Mouse (Mus musculus) ovary, postnatal 10 days (tissue): ENCODE data around the gene Plekhg5.

ENCODE experiments used
- DNase-seq: peaks from one replicate; pipeline ENCODE4 v3.0.0; 2022; ENCODE audit warnings: low spot score

The Plekhg5 gene

GRCm38 (mm10) chr4:152146033-152146827 is 73.9 kb downstream of the Plekhg5 start:
- no peak for DNase-seq

GRCm38 (mm10) chr4:152150546-152150945 is 78.2 kb downstream of the Plekhg5 start:
- DNase-seq: no peak

- DNase-seq: no peak
Observed at GRCm38 (mm10) chr4:152151451-152151965, 79.2 kb downstream of the Plekhg5 start.

GRCm38 (mm10) chr4:152151966-152152544 is 79.8 kb downstream of the Plekhg5 start, which contains the start of gene Espn:
Espn (minus strand) TSS chr4:152152371.
- DNase-seq: no peak

GRCm38 (mm10) chr4:152153771-152154177 is 81.5 kb downstream of the Plekhg5 start:
- peak; percentile 61 for DNase-seq

- no peak for DNase-seq
Observed at GRCm38 (mm10) chr4:152155019-152155418, 82.7 kb downstream of the Plekhg5 start.

- DNase-seq: no peak
Observed at GRCm38 (mm10) chr4:152157779-152158584, 85.7 kb downstream of the Plekhg5 start.

- no peak for DNase-seq
Observed at GRCm38 (mm10) chr4:152158585-152159284, 86.4 kb downstream of the Plekhg5 start, which contains the start of gene Hes2. Hes2 (plus strand) TSS chr4:152158867.

GRCm38 (mm10) chr4:152159285-152159678 is 87.0 kb downstream of the Plekhg5 start:
- DNase-seq: no peak

- DNase-seq: no peak
Observed at GRCm38 (mm10) chr4:152160748-152161147, 88.5 kb downstream of the Plekhg5 start.

- DNase-seq: no peak
Observed at GRCm38 (mm10) chr4:152161601-152162000, 89.3 kb downstream of the Plekhg5 start.

- DNase-seq: no peak
Observed at GRCm38 (mm10) chr4:152162748-152163147, 90.5 kb downstream of the Plekhg5 start.
